Mouse (Mus musculus): ENCODE data around the gene Tecr. TPM values are rescaled to one million over a fixed set of nuclear protein-coding genes. Genes with fewer than 3 reads are reported as not detected.
A peak's percentile ranks its signal among the peaks of the same experiment; 100 is the strongest.

Gene Tecr
- polyA plus RNA-seq, 1 experiment: 310 TPM

- H3K9me3 ChIP-seq (replicated peaks; ENCODE audit: control insufficient read depth, insufficient read depth, low read length, poor library complexity, severe bottlenecking): no peaks in the 10 kb centered on the region
- no peak overlapping the region for H3K4me3 ChIP-seq (ENCODE audit: low read depth, low read length)
- H3K9ac ChIP-seq (ENCODE audit: low read depth, poor library complexity, severe bottlenecking): no peak overlapping the region
- peaks cover 3% of the 10 kb centered on the region for H3K4me1 ChIP-seq (ENCODE audit: control insufficient read depth, insufficient read depth, low read length)
- no peak overlapping the region for H3K27ac ChIP-seq (ENCODE audit: insufficient read depth, low read length)
- H3K27me3 ChIP-seq (ENCODE audit: control insufficient read depth, insufficient read depth, low read length, poor library complexity, severe bottlenecking): no peaks in the 10 kb centered on the region
- TF ChIP-seq EP300 (IDR thresholded peaks at IDR 0.05; ENCODE audit: insufficient read depth, low read depth, low read length) (no peak), CTCF (IDR thresholded peaks at IDR 0.05; ENCODE audit: low read depth, low read length) (no peak), POLR2A (IDR thresholded peaks at IDR 0.05; ENCODE audit: insufficient read depth, low read length) (no peak)
- H3K36me3 ChIP-seq (ENCODE audit: control insufficient read depth, insufficient read depth, low read length, poor library complexity, severe bottlenecking): peaks cover 29% of the 10 kb centered on the region
These were observed 4.2 kb upstream of the Tecr start for GRCm38 (mm10) chr8:83611921-83612320.

GRCm38 (mm10) chr8:83609547-83610180 lies 1.9 kb upstream of the Tecr start:
- no peak for TF ChIP-seq POLR2A (IDR thresholded peaks at IDR 0.05; ENCODE audit: insufficient read depth, low read length)
- TF ChIP-seq EP300 (IDR thresholded peaks at IDR 0.05; ENCODE audit: insufficient read depth, low read depth, low read length): no peak

GRCm38 (mm10) chr8:83609086-83609485 lies 1.3 kb upstream of the Tecr start:
- H3K4me1 ChIP-seq (ENCODE audit: control insufficient read depth, insufficient read depth, low read length): peaks cover 3% of the 10 kb centered on the region
- H3K4me3 ChIP-seq (ENCODE audit: low read depth, low read length): peak overlapping the region; percentile 99
- no peak for TF ChIP-seq POLR2A (IDR thresholded peaks at IDR 0.05; ENCODE audit: insufficient read depth, low read length)
- TF ChIP-seq EP300 (IDR thresholded peaks at IDR 0.05; ENCODE audit: insufficient read depth, low read depth, low read length): no peak
- TF ChIP-seq CTCF (IDR thresholded peaks at IDR 0.05; ENCODE audit: low read depth, low read length): no peak
- H3K27me3 ChIP-seq (ENCODE audit: control insufficient read depth, insufficient read depth, low read length, poor library complexity, severe bottlenecking): no peaks in the 10 kb centered on the region
- no peaks in the 10 kb centered on the region for H3K9me3 ChIP-seq (replicated peaks; ENCODE audit: control insufficient read depth, insufficient read depth, low read length, poor library complexity, severe bottlenecking)
- H3K27ac ChIP-seq (ENCODE audit: insufficient read depth, low read length): no peak overlapping the region
- peak overlapping the region; percentile 93 for H3K9ac ChIP-seq (ENCODE audit: low read depth, poor library complexity, severe bottlenecking)
- H3K36me3 ChIP-seq (ENCODE audit: control insufficient read depth, insufficient read depth, low read length, poor library complexity, severe bottlenecking): peaks cover 29% of the 10 kb centered on the region

More at GRCm38 (mm10) chr8:83609547-83610180, 1.9 kb upstream of the Tecr start:
- no peak overlapping the region for H3K27ac ChIP-seq (ENCODE audit: insufficient read depth, low read length)
- peaks cover 3% of the 10 kb centered on the region for H3K4me1 ChIP-seq (ENCODE audit: control insufficient read depth, insufficient read depth, low read length)
- H3K27me3 ChIP-seq (ENCODE audit: control insufficient read depth, insufficient read depth, low read length, poor library complexity, severe bottlenecking): no peaks in the 10 kb centered on the region
- H3K9ac ChIP-seq (ENCODE audit: low read depth, poor library complexity, severe bottlenecking): peak overlapping the region; percentile 93
- peak overlapping the region; percentile 99 for H3K4me3 ChIP-seq (ENCODE audit: low read depth, low read length)
- H3K9me3 ChIP-seq (replicated peaks; ENCODE audit: control insufficient read depth, insufficient read depth, low read length, poor library complexity, severe bottlenecking): no peaks in the 10 kb centered on the region
- H3K36me3 ChIP-seq (ENCODE audit: control insufficient read depth, insufficient read depth, low read length, poor library complexity, severe bottlenecking): peaks cover 29% of the 10 kb centered on the region

- Histone ChIP-seq H3K9ac (ENCODE audit: low read depth, poor library complexity, severe bottlenecking) (peak overlapping the region; percentile 93), H3K27ac (ENCODE audit: insufficient read depth, low read length) (peak overlapping the region; percentile 42), H3K27me3 (ENCODE audit: control insufficient read depth, insufficient read depth, low read length, poor library complexity, severe bottlenecking) (no peaks in the 10 kb centered on the region), H3K36me3 (ENCODE audit: control insufficient read depth, insufficient read depth, low read length, poor library complexity, severe bottlenecking) (peaks cover 29% of the 10 kb centered on the region), H3K4me3 (ENCODE audit: low read depth, low read length) (peak overlapping the region; percentile 99), H3K4me1 (ENCODE audit: control insufficient read depth, insufficient read depth, low read length) (peaks cover 3% of the 10 kb centered on the region), H3K9me3 (replicated peaks; ENCODE audit: control insufficient read depth, insufficient read depth, low read length, poor library complexity, severe bottlenecking) (no peaks in the 10 kb centered on the region)
- TF ChIP-seq CTCF (IDR thresholded peaks at IDR 0.05; ENCODE audit: low read depth, low read length) (no peak), EP300 (IDR thresholded peaks at IDR 0.05; ENCODE audit: insufficient read depth, low read depth, low read length) (0 out of 2 replicates have a peak, but pooled peaks have one; percentile 18)
These were observed 643 bp upstream of the Tecr start for GRCm38 (mm10) chr8:83608398-83608829.

- H3K4me1 ChIP-seq (ENCODE audit: control insufficient read depth, insufficient read depth, low read length): peaks cover 4% of the 10 kb centered on the region
- H3K27me3 ChIP-seq (ENCODE audit: control insufficient read depth, insufficient read depth, low read length, poor library complexity, severe bottlenecking): no peaks in the 10 kb centered on the region
- no peak overlapping the region for H3K9ac ChIP-seq (ENCODE audit: low read depth, poor library complexity, severe bottlenecking)
- no peak overlapping the region for H3K4me3 ChIP-seq (ENCODE audit: low read depth, low read length)
- no peak for TF ChIP-seq EP300 (IDR thresholded peaks at IDR 0.05; ENCODE audit: insufficient read depth, low read depth, low read length)
- no peak overlapping the region for H3K27ac ChIP-seq (ENCODE audit: insufficient read depth, low read length)
- H3K36me3 ChIP-seq (ENCODE audit: control insufficient read depth, insufficient read depth, low read length, poor library complexity, severe bottlenecking): no peaks in the 10 kb centered on the region
- no peaks in the 10 kb centered on the region for H3K9me3 ChIP-seq (replicated peaks; ENCODE audit: control insufficient read depth, insufficient read depth, low read length, poor library complexity, severe bottlenecking)
These were observed 5.1 kb downstream of the Tecr start for GRCm38 (mm10) chr8:83602650-83603029.

- TF ChIP-seq CTCF (IDR thresholded peaks at IDR 0.05; ENCODE audit: low read depth, low read length) (no peak), EP300 (IDR thresholded peaks at IDR 0.05; ENCODE audit: insufficient read depth, low read depth, low read length) (no peak), POLR2A (IDR thresholded peaks at IDR 0.05; ENCODE audit: insufficient read depth, low read length) (no peak)
- Histone ChIP-seq H3K4me1 (ENCODE audit: control insufficient read depth, insufficient read depth, low read length) (peaks cover 4% of the 10 kb centered on the region), H3K27me3 (ENCODE audit: control insufficient read depth, insufficient read depth, low read length, poor library complexity, severe bottlenecking) (no peaks in the 10 kb centered on the region), H3K36me3 (ENCODE audit: control insufficient read depth, insufficient read depth, low read length, poor library complexity, severe bottlenecking) (no peaks in the 10 kb centered on the region), H3K4me3 (ENCODE audit: low read depth, low read length) (no peak overlapping the region), H3K9me3 (replicated peaks; ENCODE audit: control insufficient read depth, insufficient read depth, low read length, poor library complexity, severe bottlenecking) (no peaks in the 10 kb centered on the region), H3K27ac (ENCODE audit: insufficient read depth, low read length) (no peak overlapping the region), H3K9ac (ENCODE audit: low read depth, poor library complexity, severe bottlenecking) (no peak overlapping the region)
These were observed 8.0 kb downstream of the Tecr start for GRCm38 (mm10) chr8:83599814-83600213.

All from ES-Bruce4 (cell line).